ENCODE assay signal across 18 mouse cellular contexts in the genomic region with DNA sequence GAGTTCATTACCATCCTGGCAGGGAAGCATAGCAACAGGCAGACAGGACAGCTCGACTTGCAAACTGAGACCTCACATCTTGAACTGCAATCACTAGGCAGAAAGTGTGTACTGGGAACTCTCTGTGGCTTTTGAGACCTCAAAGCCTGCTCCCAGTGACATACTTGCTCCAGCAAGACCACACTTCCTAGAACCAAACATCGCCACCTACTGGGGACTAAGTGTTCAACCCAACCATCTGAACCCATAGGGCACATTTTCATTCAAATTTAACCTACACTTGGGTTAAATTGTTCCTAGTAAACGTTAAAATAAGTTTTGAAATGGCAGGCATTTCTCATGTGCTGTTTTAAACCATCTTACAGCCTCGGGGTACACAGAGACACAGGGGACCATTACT. TPM values are rescaled to one million over a fixed set of nuclear protein-coding genes. Genes with fewer than 3 reads are reported as not detected.
A peak's percentile ranks its signal among the peaks of the same experiment; 100 is the strongest.
DNase-seq lines count a peak whose midpoint lies in the region; ATAC-seq and TF ChIP-seq lines count a peak whose summit lies in the region.
"Had no signal": no experiment of that assay in that cellular context is flagged by ENCODE, and none has a peak within 500 bp of the region (broad histone marks: within the 10 kb centered on the region; RNA-seq: fewer than 3 reads in every experiment).

No protein-coding gene starts in this region.

- no peak overlapping the region for H3K27ac ChIP-seq in forebrain, postnatal 0 days (ENCODE audit: low read depth, low read length)
- H3K27ac ChIP-seq in forebrain, embryonic 11.5 days (ENCODE audit: low read depth, low read length), result no peak overlapping the region
- H3K27ac ChIP-seq in liver, postnatal 0 days (ENCODE audit: low read depth), result no peak overlapping the region
- H3K27ac ChIP-seq in liver, embryonic 11.5 days (ENCODE audit: low read depth, low read length), result no peak overlapping the region

- peaks cover 15% of the 10 kb centered on the region for H3K27me3 ChIP-seq in forebrain, postnatal 0 days (ENCODE audit: insufficient read depth, low read length)
- H3K27me3 ChIP-seq in forebrain, embryonic 11.5 days (ENCODE audit: control insufficient read depth, insufficient read depth, low read length), result peaks cover 10% of the 10 kb centered on the region
- H3K27me3 ChIP-seq in liver, postnatal 0 days (ENCODE audit: insufficient read depth, low read length), result peaks cover 9% of the 10 kb centered on the region; the same call in 1 of the 2 replicates
- H3K27me3 ChIP-seq in liver, embryonic 11.5 days (replicated peaks; ENCODE audit: control insufficient read depth, insufficient read depth, low read length), result peaks cover 8% of the 10 kb centered on the region
- peaks cover 5% of the 10 kb centered on the region for H3K27me3 ChIP-seq in Patski

- no peak overlapping the region for H3K9ac ChIP-seq in forebrain, postnatal 0 days
- H3K9ac ChIP-seq in forebrain, embryonic 11.5 days (ENCODE audit: low read length), result no peak overlapping the region
- no peak overlapping the region for H3K9ac ChIP-seq in liver, postnatal 0 days (replicated peaks)
- H3K9ac ChIP-seq in liver, embryonic 11.5 days (ENCODE audit: low read depth, low read length), result no peak overlapping the region

- no peak for DNase-seq in forebrain, postnatal 0 days
- DNase-seq in forebrain, embryonic 11.5 days (ENCODE audit: low spot score), result no peak
- no peak for DNase-seq in liver, postnatal 0 days
- DNase-seq in liver, embryonic 11.5 days (ENCODE audit: low spot score), result no peak
- DNase-seq in Patski (ENCODE audit: low read depth, low spot score), result no peak
- DNase-seq in retina, postnatal 1 day, result peak; percentile 62
- no peak for DNase-seq in thymus, adult 18-20 months
- DNase-seq in lung, postnatal 14 days, result no peak
- DNase-seq: kidney, postnatal 10 days had no signal

- POLR2A ChIA-PET in Patski (lab: Charles Lee), result no interaction called here

- no peaks in the 10 kb centered on the region for H3K36me3 ChIP-seq in forebrain, postnatal 0 days (ENCODE audit: insufficient read depth)
- no peaks in the 10 kb centered on the region for H3K36me3 ChIP-seq in forebrain, embryonic 11.5 days (ENCODE audit: control insufficient read depth, insufficient read depth, low read length)
- no peaks in the 10 kb centered on the region for H3K36me3 ChIP-seq in liver, postnatal 0 days (replicated peaks; ENCODE audit: insufficient read depth, low read length)
- H3K36me3 ChIP-seq in liver, embryonic 11.5 days (ENCODE audit: control insufficient read depth, insufficient read depth, low read length), result no peaks in the 10 kb centered on the region

- no peaks in the 10 kb centered on the region for H3K9me3 ChIP-seq in forebrain, postnatal 0 days (ENCODE audit: low read length)
- no peaks in the 10 kb centered on the region for H3K9me3 ChIP-seq in forebrain, embryonic 11.5 days (ENCODE audit: control insufficient read depth, low read length)
- H3K9me3 ChIP-seq in liver, postnatal 0 days (ENCODE audit: low read length), result no peaks in the 10 kb centered on the region
- no peaks in the 10 kb centered on the region for H3K9me3 ChIP-seq in liver, embryonic 11.5 days (ENCODE audit: control insufficient read depth, low read length)

- WGBS in forebrain, postnatal 0 days, result 41% methylated on average over 4 of the region's 4 CpGs
- 40% methylated on average over 4 of the region's 4 CpGs for WGBS in forebrain, embryonic 11.5 days
- 39% methylated on average over 4 of the region's 4 CpGs for WGBS in liver, postnatal 0 days (ENCODE audit: insufficient replicate concordance)
- 35% methylated on average over 4 of the region's 4 CpGs for WGBS in liver, embryonic 11.5 days

- CTCF ChIA-PET in Patski (lab: Charles Lee), result no interaction called here

- ATAC-seq in forebrain, postnatal 0 days, result no peak
- no peak for ATAC-seq in forebrain, embryonic 11.5 days (replicated peaks; ENCODE audit: low FRiP score)
- no peak for ATAC-seq in liver, postnatal 0 days
- ATAC-seq in liver, embryonic 11.5 days (replicated peaks; ENCODE audit: low FRiP score), result no peak
- ATAC-seq in Patski, result no peak

- in situ Hi-C loops in Patski (cut with MboI; ENCODE audit: low pct_unique_long_range_greater_than_20kb), result no loop called here

- no peaks in the 10 kb centered on the region for H3K4me1 ChIP-seq in forebrain, postnatal 0 days (ENCODE audit: insufficient read depth)
- no peaks in the 10 kb centered on the region for H3K4me1 ChIP-seq in forebrain, embryonic 11.5 days (replicated peaks; ENCODE audit: control insufficient read depth, insufficient read depth, low read length)
- H3K4me1 ChIP-seq in liver, postnatal 0 days (ENCODE audit: insufficient read depth), result no peaks in the 10 kb centered on the region
- H3K4me1 ChIP-seq in liver, embryonic 11.5 days (replicated peaks; ENCODE audit: control insufficient read depth, insufficient read depth, low read length), result no peaks in the 10 kb centered on the region

- no peak overlapping the region for H3K4me3 ChIP-seq in forebrain, postnatal 0 days (ENCODE audit: low read depth, low read length)
- H3K4me3 ChIP-seq in forebrain, embryonic 11.5 days (ENCODE audit: low read depth, low read length), result no peak overlapping the region
- H3K4me3 ChIP-seq in liver, postnatal 0 days (ENCODE audit: low read depth, low read length), result no peak overlapping the region
- H3K4me3 ChIP-seq in liver, embryonic 11.5 days (ENCODE audit: low read depth, low read length), result no peak overlapping the region

- H3K4me2 ChIP-seq in forebrain, postnatal 0 days (ENCODE audit: low read depth), result no peak overlapping the region
- H3K4me2 ChIP-seq in forebrain, embryonic 11.5 days (ENCODE audit: low read depth, low read length, severe bottlenecking), result no peak overlapping the region
- H3K4me2 ChIP-seq in liver, postnatal 0 days (ENCODE audit: low read depth, low read length), result no peak overlapping the region
- H3K4me2 ChIP-seq in liver, embryonic 11.5 days, result no peak overlapping the region

- peak; percentile 26; the same call in 1 of the 2 replicates for TF ChIP-seq CTCF in forebrain, postnatal 0 days (IDR thresholded peaks at IDR 0.05; ENCODE audit: low read depth)
- TF ChIP-seq CTCF in liver, postnatal 0 days (IDR thresholded peaks at IDR 0.05; ENCODE audit: low read depth), result peak; percentile 42
- peak; percentile 53 for TF ChIP-seq CTCF in Patski (IDR thresholded peaks at IDR 0.05)

- TF ChIP-seq EP300 in liver, postnatal 0 days (IDR thresholded peaks at IDR 0.05; ENCODE audit: low read depth), result no peak

RNA-seq across cellular contexts. Expression of gene Atp6v1b1, which starts 15.6 kb away (rescaled TPM):
- total RNA-seq in forebrain, postnatal 0 days (2014; rRNA removed), result 0.19 and 0.77 TPM in 2 replicates
- polyA plus RNA-seq in forebrain, postnatal 0 days (2015; fragmentation: Nextera tagmentation; extraction: Ambion mirVana), result 0.38 and 0.53 TPM in 2 replicates
- not detected in 2 replicates for polyA plus RNA-seq in forebrain, embryonic 11.5 days (2014; fragmentation: Nextera tagmentation; extraction: Ambion mirVana)
- polyA plus RNA-seq in liver, postnatal 0 days (2015; fragmentation: Nextera tagmentation; extraction: Ambion mirVana), result not detected in 2 replicates
- polyA plus RNA-seq in liver, embryonic 11.5 days (2014; fragmentation: Nextera tagmentation; extraction: Ambion mirVana), result not detected in 2 replicates
- not detected for polyA plus RNA-seq in Patski (2021)
- total RNA-seq: common myeloid progenitor, adult 5-6 weeks; hematopoietic stem cell, adult 5-6 weeks; megakaryocyte progenitor cell, adult 5-6 weeks had no signal
- polyA plus RNA-seq: C2C12 had no signal

RNA-seq across cellular contexts. Expression of gene Vax2, which starts 16.1 kb away (rescaled TPM):
- not detected in 2 replicates for total RNA-seq in forebrain, postnatal 0 days (2014; rRNA removed)
- not detected in 2 replicates for polyA plus RNA-seq in forebrain, postnatal 0 days (2015; fragmentation: Nextera tagmentation; extraction: Ambion mirVana)
- polyA plus RNA-seq in forebrain, embryonic 11.5 days (2014; fragmentation: Nextera tagmentation; extraction: Ambion mirVana), result 0.21 and 0.60 TPM in 2 replicates
- not detected in 2 replicates for polyA plus RNA-seq in liver, postnatal 0 days (2015; fragmentation: Nextera tagmentation; extraction: Ambion mirVana)
- not detected in 2 replicates for polyA plus RNA-seq in liver, embryonic 11.5 days (2014; fragmentation: Nextera tagmentation; extraction: Ambion mirVana)
- polyA plus RNA-seq in Patski (2021), result 0.14 TPM
- total RNA-seq: common myeloid progenitor, adult 5-6 weeks; heart, adult 8-10 months; hematopoietic stem cell, adult 5-6 weeks; layer of hippocampus, postnatal 14 days; megakaryocyte progenitor cell, adult 5-6 weeks had no signal
- polyA plus RNA-seq: frontal cortex, adult 2 months; thymus, postnatal 0 days had no signal

RNA-seq across cellular contexts. Expression of gene Ankrd53, which starts 35.3 kb away (rescaled TPM):
- total RNA-seq in forebrain, postnatal 0 days (2014; rRNA removed), result not detected in 2 replicates
- polyA plus RNA-seq in forebrain, postnatal 0 days (2015; fragmentation: Nextera tagmentation; extraction: Ambion mirVana), result not detected in 2 replicates
- polyA plus RNA-seq in forebrain, embryonic 11.5 days (2014; fragmentation: Nextera tagmentation; extraction: Ambion mirVana), result 0.25 TPM in 1 of 2 replicates, not detected in the other
- polyA plus RNA-seq in liver, postnatal 0 days (2015; fragmentation: Nextera tagmentation; extraction: Ambion mirVana), result not detected in 2 replicates
- polyA plus RNA-seq in liver, embryonic 11.5 days (2014; fragmentation: Nextera tagmentation; extraction: Ambion mirVana), result 0.18 TPM in 1 of 2 replicates, not detected in the other
- polyA plus RNA-seq in Patski (2021), result 0.18 TPM
- total RNA-seq: common myeloid progenitor, adult 5-6 weeks; hematopoietic stem cell, adult 5-6 weeks; layer of hippocampus, postnatal 14 days; megakaryocyte progenitor cell, adult 5-6 weeks had no signal
- polyA plus RNA-seq: frontal cortex, adult 2 months; limb, embryonic 14.5 days; thymus, postnatal 0 days had no signal

RNA-seq across cellular contexts. Expression of gene Tex261, which starts 48.4 kb away (rescaled TPM):
- total RNA-seq in forebrain, postnatal 0 days (2014; rRNA removed), result 30.7 and 42.3 TPM in 2 replicates
- 80.4 and 81.7 TPM in 2 replicates for polyA plus RNA-seq in forebrain, postnatal 0 days (2015; fragmentation: Nextera tagmentation; extraction: Ambion mirVana)
- polyA plus RNA-seq in forebrain, embryonic 11.5 days (2014; fragmentation: Nextera tagmentation; extraction: Ambion mirVana), result 61.1 and 68.0 TPM in 2 replicates
- 68.3 and 74.9 TPM in 2 replicates for polyA plus RNA-seq in liver, postnatal 0 days (2015; fragmentation: Nextera tagmentation; extraction: Ambion mirVana)
- 69.8 and 77.3 TPM in 2 replicates for polyA plus RNA-seq in liver, embryonic 11.5 days (2014; fragmentation: Nextera tagmentation; extraction: Ambion mirVana)
- polyA plus RNA-seq in Patski (2021), result 92.7 TPM

RNA-seq across cellular contexts. Expression of gene Cd207, which starts 49.5 kb away (rescaled TPM):
- total RNA-seq in forebrain, postnatal 0 days (2014; rRNA removed), result not detected in 2 replicates
- not detected in 2 replicates for polyA plus RNA-seq in forebrain, postnatal 0 days (2015; fragmentation: Nextera tagmentation; extraction: Ambion mirVana)
- not detected in 2 replicates for polyA plus RNA-seq in forebrain, embryonic 11.5 days (2014; fragmentation: Nextera tagmentation; extraction: Ambion mirVana)
- 1.3 and 1.6 TPM in 2 replicates for polyA plus RNA-seq in liver, postnatal 0 days (2015; fragmentation: Nextera tagmentation; extraction: Ambion mirVana)
- not detected in 2 replicates for polyA plus RNA-seq in liver, embryonic 11.5 days (2014; fragmentation: Nextera tagmentation; extraction: Ambion mirVana)
- polyA plus RNA-seq in Patski (2021), result not detected
- total RNA-seq: common myeloid progenitor, adult 5-6 weeks; hematopoietic stem cell, adult 5-6 weeks; layer of hippocampus, postnatal 14 days; megakaryocyte progenitor cell, adult 5-6 weeks had no signal
- polyA plus RNA-seq: C2C12; limb, embryonic 14.5 days had no signal
